Mouse (Mus musculus): ENCODE measurements around the gene Pym1. TPM values are rescaled to one million over a fixed set of nuclear protein-coding genes. Genes with fewer than 3 reads are reported as not detected.
"Not testable (repeated sequence)": the region's sequence is repeated elsewhere in the genome, so short reads cannot be mapped to it uniquely, and the experiment has no call there.

The Pym1 gene
- 40.2 and 41.4 TPM in 2 replicates for polyA plus RNA-seq (2015; fragmentation: Nextera tagmentation; extraction: Ambion mirVana)

GRCm38 (mm10) chr10:128747646-128748251 is at the start of gene Pym1:
Pym1 (plus strand) TSS chr10:128747889.
- peak within 1 kb of the TSS; percentile 87 for H3K4me3 ChIP-seq (replicated peaks)
- H3K4me2 ChIP-seq = peak within 1 kb of the TSS; percentile 89
- peaks cover 41% of the 10 kb centered on the region for H3K4me1 ChIP-seq
- H3K36me3 ChIP-seq = peaks cover 3% of the 10 kb centered on the region; the same call in 1 of the 2 replicates
- H3K27me3 ChIP-seq = peaks cover 8% of the 10 kb centered on the region; the same call in 1 of the 2 replicates
- peak within 1 kb of the TSS; percentile 99 for H3K27ac ChIP-seq
- no peaks in the 10 kb centered on the region for H3K9me3 ChIP-seq (replicated peaks)
- whole genome bisulfite sequencing = under 1% methylated on average over 36 of the region's 36 CpGs
- peak; percentile 82 for ATAC-seq (replicated peaks; ENCODE audit: low FRiP score)
- peak within 1 kb of the TSS; percentile 81 for H3K9ac ChIP-seq

GRCm38 (mm10) chr10:128699006-128699405 is 48.7 kb upstream of the Pym1 start:
- 81% methylated on average over 5 of the region's 5 CpGs for WGBS
- H3K9me3 ChIP-seq (replicated peaks) = no peaks in the 10 kb centered on the region
- no peak for ATAC-seq (replicated peaks; ENCODE audit: low FRiP score)
- H3K27me3 ChIP-seq = no peaks in the 10 kb centered on the region
- no peak overlapping the region for H3K4me3 ChIP-seq (replicated peaks)
- H3K27ac ChIP-seq = no peak overlapping the region
- H3K4me2 ChIP-seq = no peak overlapping the region
- H3K36me3 ChIP-seq = peaks cover 57% of the 10 kb centered on the region
- H3K9ac ChIP-seq = no peak overlapping the region
- peaks cover 32% of the 10 kb centered on the region for H3K4me1 ChIP-seq

- Histone ChIP-seq H3K36me3 (peaks cover 57% of the 10 kb centered on the region), H3K9ac (no peak overlapping the region)
- ATAC-seq (replicated peaks; ENCODE audit: low FRiP score) = no peak
These were observed 48.1 kb upstream of the Pym1 start for GRCm38 (mm10) chr10:128699611-128700010.

GRCm38 (mm10) chr10:128700712-128701111 is 47.0 kb upstream of the Pym1 start:
- H3K9ac ChIP-seq = no peak overlapping the region
- no peak for ATAC-seq (replicated peaks; ENCODE audit: low FRiP score)
- H3K4me2 ChIP-seq = no peak overlapping the region
- no peaks in the 10 kb centered on the region for H3K9me3 ChIP-seq (replicated peaks)
- H3K4me3 ChIP-seq (replicated peaks) = no peak overlapping the region
- H3K36me3 ChIP-seq = peaks cover 57% of the 10 kb centered on the region
- peaks cover 30% of the 10 kb centered on the region for H3K4me1 ChIP-seq
- 93% methylated on average over 5 of the region's 5 CpGs for WGBS
- H3K27me3 ChIP-seq = no peaks in the 10 kb centered on the region
- no peak overlapping the region for H3K27ac ChIP-seq

More at GRCm38 (mm10) chr10:128699611-128700010, 48.1 kb upstream of the Pym1 start:
- Histone ChIP-seq H3K27me3 (no peaks in the 10 kb centered on the region), H3K27ac (no peak overlapping the region), H3K9me3 (replicated peaks) (no peaks in the 10 kb centered on the region), H3K4me1 (peaks cover 32% of the 10 kb centered on the region), H3K4me3 (replicated peaks) (no peak overlapping the region), H3K4me2 (no peak overlapping the region)
- 78% methylated on average over 11 of the region's 11 CpGs for WGBS

GRCm38 (mm10) chr10:128702328-128703007 is 45.2 kb upstream of the Pym1 start:
- H3K4me1 ChIP-seq = peaks cover 32% of the 10 kb centered on the region
- H3K9ac ChIP-seq = no peak overlapping the region
- H3K36me3 ChIP-seq = peaks cover 55% of the 10 kb centered on the region
- no peak overlapping the region for H3K27ac ChIP-seq
- 67% methylated on average over 6 of the region's 6 CpGs for WGBS
- no peaks in the 10 kb centered on the region for H3K9me3 ChIP-seq (replicated peaks)
- H3K4me2 ChIP-seq = no peak overlapping the region
- no peak overlapping the region for H3K4me3 ChIP-seq (replicated peaks)
- H3K27me3 ChIP-seq = no peaks in the 10 kb centered on the region
- no peak for ATAC-seq (replicated peaks; ENCODE audit: low FRiP score)

- Histone ChIP-seq H3K27ac (peak within 1 kb of the TSS; percentile 99), H3K27me3 (no peaks in the 10 kb centered on the region), H3K4me2 (peak within 1 kb of the TSS; percentile 66), H3K9ac (peak within 1 kb of the TSS; percentile 79), H3K9me3 (replicated peaks) (no peaks in the 10 kb centered on the region), H3K4me1 (peaks cover 32% of the 10 kb centered on the region), H3K4me3 (replicated peaks) (peak within 1 kb of the TSS; percentile 74), H3K36me3 (peaks cover 43% of the 10 kb centered on the region)
- no peak; the same call in 1 of the 2 replicates for ATAC-seq (replicated peaks; ENCODE audit: low FRiP score)
- 8% methylated on average over 4 of the region's 4 CpGs for WGBS
These were observed 43.8 kb upstream of the Pym1 start, which contains the start of gene Pmel for GRCm38 (mm10) chr10:128703895-128704294. Pmel (plus strand) TSS chr10:128704195.

- Histone ChIP-seq H3K36me3 (peaks cover 35% of the 10 kb centered on the region), H3K27ac (peak within 1 kb of the TSS; percentile 99), H3K27me3 (no peaks in the 10 kb centered on the region), H3K9me3 (replicated peaks) (no peaks in the 10 kb centered on the region), H3K4me1 (peaks cover 32% of the 10 kb centered on the region), H3K9ac (peak within 1 kb of the TSS; percentile 79), H3K4me3 (replicated peaks) (peak within 1 kb of the TSS; percentile 74), H3K4me2 (peak within 1 kb of the TSS; percentile 66)
- under 1% methylated on average over 62 of the region's 62 CpGs for WGBS
- ATAC-seq (replicated peaks; ENCODE audit: low FRiP score) = peak; percentile 91
These were observed 43.0 kb upstream of the Pym1 start, which contains the start of gene Cdk2 for GRCm38 (mm10) chr10:128704491-128705316. Cdk2 (minus strand) TSS chr10:128705031.

- Histone ChIP-seq H3K4me3 (replicated peaks) (peak overlapping the region; percentile 74), H3K27me3 (no peaks in the 10 kb centered on the region), H3K4me2 (peak overlapping the region; percentile 66), H3K36me3 (peaks cover 29% of the 10 kb centered on the region), H3K9me3 (replicated peaks) (no peaks in the 10 kb centered on the region), H3K9ac (peak overlapping the region; percentile 34), H3K27ac (peak overlapping the region; percentile 99), H3K4me1 (peaks cover 32% of the 10 kb centered on the region)
- ATAC-seq (replicated peaks; ENCODE audit: low FRiP score) = peak; percentile 15; the same call in 1 of the 2 replicates
- WGBS = 8% methylated on average over 11 of the region's 11 CpGs
These were observed 42.4 kb upstream of the Pym1 start for GRCm38 (mm10) chr10:128705317-128705693.

- not testable (repeated sequence) for ATAC-seq (replicated peaks; ENCODE audit: low FRiP score)
- WGBS = 94% methylated on average over 7 of the region's 7 CpGs
These were observed 36.4 kb upstream of the Pym1 start for GRCm38 (mm10) chr10:128711318-128711717.

GRCm38 (mm10) chr10:128715559-128716537 is 31.8 kb upstream of the Pym1 start:
- Histone ChIP-seq H3K36me3 (no peaks in the 10 kb centered on the region), H3K4me1 (no peaks in the 10 kb centered on the region), H3K4me3 (replicated peaks) (no peak overlapping the region), H3K27ac (no peak overlapping the region), H3K9ac (no peak overlapping the region), H3K27me3 (no peaks in the 10 kb centered on the region), H3K9me3 (replicated peaks) (no peaks in the 10 kb centered on the region), H3K4me2 (no peak overlapping the region)
- ATAC-seq (replicated peaks; ENCODE audit: low FRiP score) = no peak
- 88% methylated on average over 19 of the region's 19 CpGs for WGBS

More at GRCm38 (mm10) chr10:128711318-128711717, 36.4 kb upstream of the Pym1 start:
- not testable (repeated sequence) for H3K4me1 ChIP-seq; H3K4me2 ChIP-seq; H3K9me3 ChIP-seq (replicated peaks); H3K36me3 ChIP-seq; H3K9ac ChIP-seq; H3K27ac ChIP-seq; H3K27me3 ChIP-seq; H3K4me3 ChIP-seq (replicated peaks)

- H3K9me3 ChIP-seq (replicated peaks); H3K9ac ChIP-seq; H3K36me3 ChIP-seq; H3K4me3 ChIP-seq (replicated peaks); H3K4me2 ChIP-seq; H3K4me1 ChIP-seq; H3K27ac ChIP-seq; H3K27me3 ChIP-seq; ATAC-seq (replicated peaks; ENCODE audit: low FRiP score): not testable (repeated sequence)
- 87% methylated on average over 3 of the region's 4 CpGs for WGBS
These were observed 22.2 kb upstream of the Pym1 start for GRCm38 (mm10) chr10:128725466-128725865.
